Mouse (Mus musculus): Measurements from ENCODE around the gene Rnaset2b. TPM values are rescaled to one million over a fixed set of nuclear protein-coding genes. Genes with fewer than 3 reads are reported as not detected.
"Not testable (repeated sequence)": the region's sequence is repeated elsewhere in the genome, so short reads cannot be mapped to it uniquely, and the experiment has no call there.

The Rnaset2b gene
- polyA plus RNA-seq, 1 experiment from 2014 or later: 169 TPM

- not testable (repeated sequence) for H3K9ac ChIP-seq (replicated peaks); ATAC-seq (ENCODE audit: insufficient number of reproducible peaks, insufficient read depth, low FRiP score, low TSS enrichment, low read depth)
Observed at GRCm38 (mm10) chr17:6995504-6995903, 25.1 kb downstream of the Rnaset2b start.

GRCm38 (mm10) chr17:6996826-6997225 is 26.4 kb downstream of the Rnaset2b start:
- H3K4me3 ChIP-seq (replicated peaks); H3K9me3 ChIP-seq; H3K27me3 ChIP-seq; ATAC-seq (ENCODE audit: insufficient number of reproducible peaks, insufficient read depth, low FRiP score, low TSS enrichment, low read depth); H3K4me1 ChIP-seq (replicated peaks); H3K36me3 ChIP-seq; H3K4me2 ChIP-seq; H3K9ac ChIP-seq (replicated peaks); H3K27ac ChIP-seq: not testable (repeated sequence)
- 89% methylated on average over 8 of the region's 8 CpGs for WGBS

More at GRCm38 (mm10) chr17:6995504-6995903, 25.1 kb downstream of the Rnaset2b start:
- not testable (repeated sequence) for H3K36me3 ChIP-seq; H3K9me3 ChIP-seq; H3K4me2 ChIP-seq; H3K4me1 ChIP-seq (replicated peaks); H3K4me3 ChIP-seq (replicated peaks); H3K27ac ChIP-seq; H3K27me3 ChIP-seq
- no CpG with 5 or more reads among the region's 6 CpGs for WGBS

GRCm38 (mm10) chr17:6997778-6998490 is 27.5 kb downstream of the Rnaset2b start:
- not testable (repeated sequence) for H3K4me1 ChIP-seq (replicated peaks); ATAC-seq (ENCODE audit: insufficient number of reproducible peaks, insufficient read depth, low FRiP score, low TSS enrichment, low read depth); H3K36me3 ChIP-seq; H3K9ac ChIP-seq (replicated peaks); H3K4me2 ChIP-seq; H3K4me3 ChIP-seq (replicated peaks); H3K9me3 ChIP-seq; H3K27ac ChIP-seq; H3K27me3 ChIP-seq
- no CpG with 5 or more reads among the region's 7 CpGs for WGBS

GRCm38 (mm10) chr17:7001790-7002585 is 31.6 kb downstream of the Rnaset2b start:
- not testable (repeated sequence) for H3K36me3 ChIP-seq; H3K4me2 ChIP-seq; H3K27ac ChIP-seq; H3K27me3 ChIP-seq; ATAC-seq (ENCODE audit: insufficient number of reproducible peaks, insufficient read depth, low FRiP score, low TSS enrichment, low read depth); H3K4me1 ChIP-seq (replicated peaks); H3K9me3 ChIP-seq; H3K4me3 ChIP-seq (replicated peaks); H3K9ac ChIP-seq (replicated peaks)
- 69% methylated on average over 9 of the region's 12 CpGs for WGBS

GRCm38 (mm10) chr17:7003392-7003791 is 33.0 kb downstream of the Rnaset2b start:
- H3K27me3 ChIP-seq; H3K4me1 ChIP-seq (replicated peaks); H3K36me3 ChIP-seq; H3K9ac ChIP-seq (replicated peaks); H3K4me2 ChIP-seq; ATAC-seq (ENCODE audit: insufficient number of reproducible peaks, insufficient read depth, low FRiP score, low TSS enrichment, low read depth); H3K4me3 ChIP-seq (replicated peaks); H3K27ac ChIP-seq; H3K9me3 ChIP-seq: not testable (repeated sequence)
- WGBS: no CpG with 5 or more reads among the region's 3 CpGs

- H3K27ac ChIP-seq; H3K36me3 ChIP-seq; H3K9ac ChIP-seq (replicated peaks); H3K4me1 ChIP-seq (replicated peaks); H3K4me3 ChIP-seq (replicated peaks); ATAC-seq (ENCODE audit: insufficient number of reproducible peaks, insufficient read depth, low FRiP score, low TSS enrichment, low read depth); H3K9me3 ChIP-seq; H3K4me2 ChIP-seq; H3K27me3 ChIP-seq: not testable (repeated sequence)
- WGBS: 46% methylated on average over 3 of the region's 4 CpGs
Observed at GRCm38 (mm10) chr17:7005646-7006045, 35.2 kb downstream of the Rnaset2b start.

- not testable (repeated sequence) for H3K27ac ChIP-seq
Observed at GRCm38 (mm10) chr17:7008885-7009284, 38.5 kb downstream of the Rnaset2b start.

GRCm38 (mm10) chr17:7009440-7009839 is 39.0 kb downstream of the Rnaset2b start:
- H3K4me3 ChIP-seq (replicated peaks): not testable (repeated sequence)

More at GRCm38 (mm10) chr17:7008885-7009284, 38.5 kb downstream of the Rnaset2b start:
- not testable (repeated sequence) for H3K36me3 ChIP-seq; H3K9ac ChIP-seq (replicated peaks); H3K27me3 ChIP-seq; H3K4me2 ChIP-seq; ATAC-seq (ENCODE audit: insufficient number of reproducible peaks, insufficient read depth, low FRiP score, low TSS enrichment, low read depth); H3K9me3 ChIP-seq; H3K4me3 ChIP-seq (replicated peaks); H3K4me1 ChIP-seq (replicated peaks)

GRCm38 (mm10) chr17:7009901-7010300 is 39.5 kb downstream of the Rnaset2b start:
- not testable (repeated sequence) for H3K36me3 ChIP-seq; H3K9ac ChIP-seq (replicated peaks); H3K9me3 ChIP-seq; H3K4me1 ChIP-seq (replicated peaks); H3K4me3 ChIP-seq (replicated peaks); H3K4me2 ChIP-seq; H3K27ac ChIP-seq; ATAC-seq (ENCODE audit: insufficient number of reproducible peaks, insufficient read depth, low FRiP score, low TSS enrichment, low read depth); H3K27me3 ChIP-seq
- 60% methylated on average over 6 of the region's 9 CpGs for WGBS

More at GRCm38 (mm10) chr17:7009440-7009839, 39.0 kb downstream of the Rnaset2b start:
- ATAC-seq (ENCODE audit: insufficient number of reproducible peaks, insufficient read depth, low FRiP score, low TSS enrichment, low read depth); H3K36me3 ChIP-seq; H3K27me3 ChIP-seq; H3K27ac ChIP-seq; H3K9me3 ChIP-seq; H3K4me2 ChIP-seq; H3K4me1 ChIP-seq (replicated peaks); H3K9ac ChIP-seq (replicated peaks): not testable (repeated sequence)
- no CpG with 5 or more reads among the region's 7 CpGs for WGBS

GRCm38 (mm10) chr17:7014190-7014589 is 43.8 kb downstream of the Rnaset2b start:
- not testable (repeated sequence) for H3K9ac ChIP-seq (replicated peaks); H3K9me3 ChIP-seq; H3K4me3 ChIP-seq (replicated peaks); H3K36me3 ChIP-seq; H3K4me1 ChIP-seq (replicated peaks); ATAC-seq (ENCODE audit: insufficient number of reproducible peaks, insufficient read depth, low FRiP score, low TSS enrichment, low read depth); H3K4me2 ChIP-seq; H3K27ac ChIP-seq; H3K27me3 ChIP-seq
- WGBS: no CpG with 5 or more reads among the region's 1 CpGs

GRCm38 (mm10) chr17:7025257-7025656 is 54.8 kb downstream of the Rnaset2b start, which contains the start of gene Gm1604a:
Gene Gm1604a, plus strand, starts transcription at chr17:7025568.
- not testable (repeated sequence) for H3K9ac ChIP-seq (replicated peaks); H3K4me2 ChIP-seq; H3K4me3 ChIP-seq (replicated peaks); H3K36me3 ChIP-seq; H3K4me1 ChIP-seq (replicated peaks); H3K9me3 ChIP-seq; H3K27ac ChIP-seq; H3K27me3 ChIP-seq
- ATAC-seq (ENCODE audit: insufficient number of reproducible peaks, insufficient read depth, low FRiP score, low TSS enrichment, low read depth): 0 out of 2 replicates have a peak, but pooled peaks have one; percentile 42
- 2% methylated on average over 9 of the region's 14 CpGs for WGBS

Measured in limb, embryonic 12.5 days (tissue).